Mouse (Mus musculus) gastrocnemius, postnatal 36 days (tissue): ENCODE data around the gene Olfr1201. TPM values are rescaled to one million over a fixed set of nuclear protein-coding genes. Genes with fewer than 3 reads are reported as not detected.

Experiments
- DNase-seq, 2 experiments: peaks; one replicate each; pipeline ENCODE4 v3.0.0; 2022
- intact Hi-C: fragments of 180-260 bp; cut with DNase I; formaldehyde crosslinking; loops from one replicate; pipeline ENCODE4 v1.15.1; 2025
- long read RNA-seq, 2 experiments: library from polyadenylated mRNA; stranded (forward); transcript quantifications; one replicate each; pipeline ENCODE4 v2.0.0; 2021
- total RNA-seq, 2 experiments: library from RNA; stranded (reverse); gene quantifications; 2 replicates each; pipeline ENCODE4 v1.2.3; 2021

Olfr1201 gene
- total RNA-seq: not detected
- long read RNA-seq, experiment 1: 0 reads
- long read RNA-seq, experiment 2: 0 reads

DNA sequence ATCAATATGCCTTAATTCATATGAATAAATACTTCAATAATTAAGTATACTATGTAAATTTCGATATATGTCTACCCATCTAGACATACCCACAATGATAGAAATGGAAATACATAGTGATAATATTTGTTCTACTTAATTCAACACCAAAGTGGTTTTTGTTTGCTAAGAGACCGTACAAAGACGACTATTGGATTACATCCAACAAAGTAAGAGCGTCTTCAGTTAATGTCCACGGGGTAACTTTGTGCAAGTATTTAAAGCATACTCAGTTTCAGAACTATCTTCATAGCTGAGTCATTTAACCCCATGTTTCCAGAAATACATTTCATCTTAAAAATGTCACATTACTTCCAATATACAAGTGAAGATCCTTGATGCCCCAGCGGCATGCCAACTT, at the start of gene Olfr1201:
Olfr1201 (plus strand) TSS at position 301 of the 400 bp plus-strand sequence.
- DNase-seq: no peak
- intact Hi-C loops: no loop called here

DNA sequence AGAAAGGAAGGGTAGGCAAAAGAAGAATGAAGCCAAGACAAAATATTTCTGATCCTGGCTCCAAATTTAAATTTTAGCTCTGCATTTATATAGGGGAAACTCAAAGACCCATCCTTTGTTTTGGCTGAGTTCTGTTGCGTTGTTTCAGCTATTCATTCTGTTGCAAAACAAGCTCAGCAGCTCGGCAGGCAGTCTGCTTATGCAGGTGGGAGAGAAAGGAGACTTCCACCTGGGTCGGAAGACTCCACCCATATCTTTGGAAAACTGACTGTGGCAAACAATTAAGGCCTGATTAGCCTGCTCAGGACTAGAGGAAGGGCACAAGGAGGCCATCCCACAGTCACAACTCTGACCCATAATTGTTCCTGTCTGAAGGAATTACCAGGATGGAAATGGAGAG, 49.5 kb upstream of the Olfr1201 start:
- intact Hi-C loops: no loop called here
- no peak for DNase-seq

DNA sequence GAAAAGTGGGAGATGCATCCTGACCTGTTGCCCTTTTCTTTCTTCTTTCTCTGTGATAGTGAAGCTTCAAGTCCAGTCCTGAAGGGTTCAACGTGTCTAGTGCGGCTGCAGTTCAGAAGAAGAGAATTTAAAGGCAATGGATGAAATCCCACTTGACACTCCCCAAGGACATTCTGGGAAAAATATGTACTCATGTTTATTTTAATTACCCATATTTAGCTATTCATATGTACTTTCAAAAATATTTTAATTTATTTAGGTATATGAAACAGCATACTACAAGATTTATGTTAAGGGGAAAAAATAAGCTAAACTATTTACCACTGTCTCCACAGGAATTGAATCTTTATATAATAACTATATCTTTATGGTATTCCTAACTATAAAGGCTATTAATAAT, 41.6 kb upstream of the Olfr1201 start, which contains the start of gene Olfr1198:
Olfr1198 (minus strand) TSS at position 101 of the 400 bp plus-strand sequence.
- intact Hi-C loops: no loop called here
- DNase-seq: no peak

DNA sequence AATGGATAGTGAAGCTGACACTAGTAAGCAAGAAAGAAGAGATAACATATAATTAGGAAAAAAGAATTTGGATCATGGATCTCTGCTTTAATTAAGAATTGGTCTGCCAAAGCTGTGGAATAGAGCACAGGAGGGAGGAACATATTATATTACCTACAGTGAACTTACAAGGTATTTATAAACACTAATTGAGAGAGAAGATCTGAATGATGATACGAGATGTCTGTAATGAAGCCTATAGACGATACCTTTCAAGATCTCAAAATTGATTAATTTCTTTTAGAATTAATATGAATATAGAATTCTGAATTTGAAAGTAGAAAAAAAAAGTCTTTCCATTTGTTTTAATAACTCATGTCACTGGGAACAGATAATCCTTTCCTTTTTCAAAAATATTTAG, 32.5 kb upstream of the Olfr1201 start, which contains the start of gene Olfr1199:
Olfr1199 (minus strand) TSS at position 101 of the 400 bp plus-strand sequence.
- no peak for DNase-seq
- intact Hi-C loops: no loop called here

- no peak for DNase-seq
- intact Hi-C loops: no loop called here
Measured at GRCm38 (mm10) chr2:88770388-88770787, 22.4 kb upstream of the Olfr1201 start, which contains the start of gene Olfr1200. Gene Olfr1200, minus strand, starts transcription at chr2:88770488.

GRCm38 (mm10) chr2:88814196-88814595, 21.4 kb downstream of the Olfr1201 start, which contains the start of gene Olfr1202:
Gene Olfr1202, plus strand, starts transcription at chr2:88814496.
- DNase-seq: no peak
- intact Hi-C loops: no loop called here

- intact Hi-C loops: no loop called here
- no peak for DNase-seq
Measured at GRCm38 (mm10) chr2:88829437-88829836, 36.6 kb downstream of the Olfr1201 start, which contains the start of gene Olfr1205. Gene Olfr1205, plus strand, starts transcription at chr2:88829737.

DNA sequence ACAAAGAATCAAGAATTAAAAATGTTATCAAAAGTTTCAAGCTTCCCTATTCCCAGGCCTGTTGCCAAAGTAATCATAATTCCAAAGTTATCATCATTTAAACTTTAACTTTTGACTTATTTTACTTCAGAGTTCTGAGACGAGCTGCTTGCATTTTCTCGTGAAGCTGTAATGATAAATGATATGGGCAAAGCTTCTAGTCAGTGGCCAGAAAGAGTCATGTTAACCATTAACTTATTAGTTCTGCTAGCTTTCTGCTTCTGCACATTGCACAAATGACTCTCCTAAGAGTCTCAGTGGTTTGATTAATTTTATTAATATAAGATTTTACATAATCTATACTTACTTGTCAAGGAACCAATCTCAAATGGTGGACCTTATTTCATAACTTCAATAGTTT, 45.6 kb downstream of the Olfr1201 start:
- intact Hi-C loops: no loop called here
- no peak for DNase-seq

Other genes starting within 250 kb of the Olfr1201 start
- gene Olfr1188, start 236.1 kb upstream of the Olfr1201 start, total RNA-seq: not detected
- not detected for gene Olfr1189, start 206.6 kb upstream of the Olfr1201 start, total RNA-seq
- gene Olfr1191-ps1, start 152.5 kb upstream of the Olfr1201 start, total RNA-seq: not detected
- gene Olfr1192-ps1, start 144.5 kb upstream of the Olfr1201 start, total RNA-seq: not detected
- not detected for gene Olfr1193, start 117.4 kb upstream of the Olfr1201 start, total RNA-seq
- gene Olfr1195, start 103.8 kb upstream of the Olfr1201 start, total RNA-seq: not detected
- not detected for gene Olfr1196, start 88.4 kb upstream of the Olfr1201 start, total RNA-seq
- gene Olfr1197, start 60.7 kb upstream of the Olfr1201 start, total RNA-seq: not detected
- gene Olfr1198, start 41.7 kb upstream of the Olfr1201 start, total RNA-seq: not detected
- gene Olfr1199, start 32.6 kb upstream of the Olfr1201 start, total RNA-seq: not detected
- not detected for gene Olfr1200, start 22.5 kb upstream of the Olfr1201 start, total RNA-seq
- gene Olfr1202, start 21.5 kb downstream of the Olfr1201 start, total RNA-seq: not detected
- gene Olfr1205, start 36.7 kb downstream of the Olfr1201 start, total RNA-seq: not detected
- not detected for gene Olfr1204, start 56.3 kb downstream of the Olfr1201 start, total RNA-seq
- gene Olfr1206, start 70.2 kb downstream of the Olfr1201 start, total RNA-seq: not detected
- not detected for gene Olfr1208, start 109.3 kb downstream of the Olfr1201 start, total RNA-seq
- not detected for gene Olfr1209, start 122.1 kb downstream of the Olfr1201 start, total RNA-seq
- not detected for gene Olfr1211, start 145.1 kb downstream of the Olfr1201 start, total RNA-seq
- not detected for gene Olfr1212, start 160.9 kb downstream of the Olfr1201 start, total RNA-seq
- not detected for gene Gm13762, start 187.2 kb downstream of the Olfr1201 start, total RNA-seq
- gene Olfr1214, start 199.6 kb downstream of the Olfr1201 start, total RNA-seq: not detected
- gene Olfr1215, start 213.9 kb downstream of the Olfr1201 start, total RNA-seq: not detected
- not detected for gene Olfr1216, start 225.3 kb downstream of the Olfr1201 start, total RNA-seq
- not detected for gene Olfr1217, start 239.0 kb downstream of the Olfr1201 start, total RNA-seq